Mouse (Mus musculus) left cerebral cortex, postnatal 25 days (tissue): ENCODE measurements around the gene Cyba. TPM values are rescaled to one million over a fixed set of nuclear protein-coding genes. Genes with fewer than 3 reads are reported as not detected.

Source experiments
- DNase-seq, 2 experiments: peaks; one replicate each; pipeline ENCODE4 v3.0.0; 2022; ENCODE audit warnings: low spot score in 2 of 2, mixed read lengths in 1 of 2
- intact Hi-C: fragments of 180-260 bp; cut with DNase I; formaldehyde crosslinking; loops from one replicate; pipeline ENCODE4 v1.15.1; 2025
- total RNA-seq, 2 experiments: library from RNA; stranded (reverse); gene quantifications; 2 replicates each; pipeline ENCODE4 v1.2.3; 2021

Gene Cyba
- 1 to 10 TPM; 7.8 to 8.4 TPM for total RNA-seq

DNA sequence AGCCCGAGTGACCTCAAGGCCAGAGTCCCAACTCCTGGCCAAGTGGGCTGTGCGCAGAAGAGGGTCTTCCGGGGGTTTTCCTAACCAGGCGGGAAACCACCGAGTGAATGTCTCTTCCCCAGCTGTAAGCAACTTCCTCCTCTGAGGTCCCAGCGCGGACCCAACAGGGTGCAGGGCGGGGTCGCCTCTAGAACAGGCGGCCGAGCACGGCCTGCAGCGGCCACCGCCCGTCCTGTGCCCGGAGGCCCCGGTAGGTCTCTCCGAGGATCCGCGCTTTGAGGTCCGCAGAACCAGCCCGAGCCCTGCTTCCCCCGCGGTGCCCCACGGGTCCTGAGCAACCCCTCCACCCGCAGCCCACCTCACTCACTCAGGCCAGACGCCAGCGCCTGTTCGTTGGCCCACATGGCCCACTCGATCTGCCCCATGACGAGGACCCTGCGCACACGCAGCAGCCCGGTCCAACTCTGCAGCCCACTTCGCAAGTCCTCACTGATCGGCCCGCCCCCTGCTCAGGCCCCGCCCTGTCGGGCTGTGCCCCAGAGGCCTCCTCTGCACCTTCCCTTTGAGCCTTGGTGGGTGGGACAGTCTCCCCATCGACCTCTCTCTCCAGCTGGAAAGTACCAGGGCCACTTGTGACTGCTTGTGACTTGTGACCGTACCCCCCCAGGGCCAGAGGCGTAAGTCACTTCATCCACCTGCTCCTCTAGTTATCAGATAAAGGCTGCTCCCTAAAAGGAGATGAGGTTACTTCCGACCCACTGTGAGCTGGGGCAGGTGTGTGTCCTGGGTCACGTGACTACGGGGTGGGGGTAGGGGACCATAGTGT is at the start of gene Cyba:
Gene Cyba, minus strand, starts transcription at position 488 of the 826 bp plus-strand sequence.
- DNase-seq, result no peak
- intact Hi-C loops, result no loop called here

DNA sequence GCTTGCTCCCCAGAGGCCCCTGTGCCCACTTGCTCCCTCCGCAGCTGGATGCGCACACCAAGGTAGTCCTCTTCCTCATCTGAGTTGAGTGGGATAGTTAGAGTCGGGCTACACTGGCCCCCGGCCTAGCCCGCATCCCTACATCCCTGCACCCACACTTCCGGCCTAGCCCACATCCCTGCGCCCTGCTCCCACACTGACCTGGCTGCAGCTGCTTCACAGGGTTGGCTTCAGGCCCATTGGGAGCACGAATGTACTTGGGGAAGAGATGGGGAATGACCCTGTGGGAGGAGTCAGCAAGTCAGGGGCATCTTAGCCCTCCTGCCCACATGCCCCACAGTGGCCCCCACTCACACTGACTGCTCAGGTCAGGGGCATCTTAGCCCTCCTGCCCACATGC is 49.7 kb upstream of the Cyba start:
- intact Hi-C loops, result no loop called here
- no peak for DNase-seq

DNA sequence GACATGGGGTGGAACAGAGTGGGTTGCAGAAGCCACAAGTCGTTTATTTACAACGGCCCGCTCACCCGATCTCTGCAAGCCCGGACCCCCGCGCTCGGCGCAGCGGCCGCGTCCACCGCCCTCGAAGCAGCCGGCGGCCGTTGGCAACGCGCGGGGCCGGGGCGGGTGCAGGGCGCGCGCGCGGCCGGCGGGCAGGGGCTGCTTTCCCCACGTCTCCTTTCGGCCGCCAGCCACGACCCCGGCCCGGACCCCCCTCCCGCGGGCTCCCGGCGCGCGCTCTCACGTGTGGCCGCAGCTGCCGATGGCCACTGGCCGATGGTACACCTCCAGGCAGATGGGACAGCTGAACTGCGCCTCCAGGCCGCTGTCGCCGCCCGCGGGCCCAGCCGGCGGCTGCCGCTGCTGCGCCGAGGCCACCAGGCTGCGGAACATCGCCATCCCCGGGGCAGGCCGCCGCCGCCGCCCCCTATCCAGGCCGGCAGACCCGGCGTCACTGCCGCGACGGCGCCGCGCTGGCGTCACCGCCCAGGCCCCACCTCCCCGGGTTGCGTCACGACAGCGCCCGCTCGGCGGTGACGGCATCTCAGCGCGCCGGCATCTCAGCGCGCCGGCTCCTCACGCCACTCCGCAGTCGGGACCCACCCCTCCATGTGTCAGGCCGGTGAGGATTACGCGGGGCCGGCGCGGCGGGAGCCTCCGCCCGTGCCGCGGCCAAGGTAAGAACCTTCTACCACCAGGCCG is 43.0 kb upstream of the Cyba start, which contains the start of the genes Rnf166 and Ctu2:
Gene Rnf166, minus strand, starts transcription at position 485 of the 741 bp plus-strand sequence.
Gene Ctu2, plus strand, starts transcription at position 564 of the 741 bp plus-strand sequence.
- DNase-seq, result peak; percentile 93 to 95
- intact Hi-C loops, result loop anchor here (2.0 kb wide), 3 partner anchors 15 to 99 kb away; partner anchors contain the start of genes Mvd, Snai3 and Zc3h18

GRCm38 (mm10) chr8:122474951-122475560 is 42.3 kb upstream of the Cyba start:
- intact Hi-C loops, result loop anchor here (2.0 kb wide), 1 partner anchor 14 kb away; the partner anchor contains the start of gene Snai3
- DNase-seq, result peak in 1 of 2 experiments; percentile 40

GRCm38 (mm10) chr8:122473911-122474421 is 41.2 kb upstream of the Cyba start:
- intact Hi-C loops, result loop anchor here (2.0 kb wide), 1 partner anchor 13 kb away; the partner anchor contains the start of gene Snai3
- DNase-seq, result peak in 1 of 2 experiments; percentile 49

GRCm38 (mm10) chr8:122470691-122471090 is 38.0 kb upstream of the Cyba start:
- intact Hi-C loops, result no loop called here
- DNase-seq, result no peak

GRCm38 (mm10) chr8:122469965-122470364 is 37.2 kb upstream of the Cyba start:
- intact Hi-C loops, result no loop called here
- no peak for DNase-seq

GRCm38 (mm10) chr8:122469407-122469806 is 36.7 kb upstream of the Cyba start:
- DNase-seq, result no peak
- intact Hi-C loops, result no loop called here

- intact Hi-C loops, result no loop called here
- DNase-seq, result no peak
Measured at GRCm38 (mm10) chr8:122467816-122468215, 35.1 kb upstream of the Cyba start.

- intact Hi-C loops, result no loop called here
Measured at GRCm38 (mm10) chr8:122464985-122465384, 32.3 kb upstream of the Cyba start.

DNA sequence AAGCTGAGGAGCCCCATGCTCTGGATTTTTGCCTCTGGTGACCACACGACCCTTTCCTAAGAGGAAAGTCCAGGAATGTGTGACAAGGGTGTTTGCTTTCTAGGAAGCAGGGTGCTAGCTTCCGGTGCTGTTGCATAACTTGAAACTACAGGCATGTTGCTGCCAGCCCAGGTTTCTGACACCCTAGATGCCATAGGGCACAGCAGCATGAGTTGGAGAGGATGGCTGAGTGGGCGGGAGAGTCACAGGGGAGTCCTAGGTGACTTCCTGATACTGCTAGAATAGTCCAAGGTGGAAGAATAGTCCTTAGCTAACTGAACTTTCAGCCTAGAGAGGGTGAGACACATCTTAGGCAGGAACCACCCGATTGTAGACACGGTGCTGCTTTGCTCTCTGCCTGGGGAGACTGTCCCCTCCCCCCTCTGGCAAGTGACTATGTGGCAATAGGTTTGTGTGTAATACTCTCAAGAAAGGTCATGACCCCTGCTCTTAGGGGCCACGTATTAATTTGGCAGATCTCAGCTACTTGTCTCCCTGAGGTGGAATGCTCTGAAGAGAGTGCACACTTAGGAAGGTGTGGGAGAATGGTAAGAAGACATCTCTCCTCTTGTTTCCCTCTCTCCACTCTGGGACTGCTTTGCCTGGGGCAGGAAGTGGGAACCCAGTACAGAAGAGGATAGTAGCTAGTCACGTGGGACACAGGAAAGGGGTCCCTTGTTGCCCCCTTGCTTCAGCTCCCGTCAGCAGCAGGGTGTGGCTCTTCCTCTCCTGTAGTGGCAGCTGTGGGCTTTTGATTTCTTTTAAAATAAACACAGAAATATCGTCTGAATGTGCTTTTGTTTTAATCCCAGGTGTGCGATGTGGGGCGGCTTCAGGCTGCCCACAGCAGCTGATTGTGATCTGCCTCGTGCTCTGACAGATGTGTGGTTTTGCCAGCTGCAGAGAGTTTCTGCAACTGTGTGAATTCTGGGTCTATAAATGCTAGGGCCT is 31.2 kb upstream of the Cyba start:
- intact Hi-C loops, result no loop called here
- no peak for DNase-seq

More at GRCm38 (mm10) chr8:122464985-122465384, 32.3 kb upstream of the Cyba start:
- no peak for DNase-seq

GRCm38 (mm10) chr8:122462510-122462909 is 29.8 kb upstream of the Cyba start:
- DNase-seq, result no peak
- intact Hi-C loops, result no loop called here

GRCm38 (mm10) chr8:122461473-122462148 is 28.9 kb upstream of the Cyba start:
- peak; percentile 67 to 97 for DNase-seq
- intact Hi-C loops, result loop anchor here (2.0 kb wide), 1 partner anchor 13 kb away; no protein-coding TSS in a partner anchor

DNA sequence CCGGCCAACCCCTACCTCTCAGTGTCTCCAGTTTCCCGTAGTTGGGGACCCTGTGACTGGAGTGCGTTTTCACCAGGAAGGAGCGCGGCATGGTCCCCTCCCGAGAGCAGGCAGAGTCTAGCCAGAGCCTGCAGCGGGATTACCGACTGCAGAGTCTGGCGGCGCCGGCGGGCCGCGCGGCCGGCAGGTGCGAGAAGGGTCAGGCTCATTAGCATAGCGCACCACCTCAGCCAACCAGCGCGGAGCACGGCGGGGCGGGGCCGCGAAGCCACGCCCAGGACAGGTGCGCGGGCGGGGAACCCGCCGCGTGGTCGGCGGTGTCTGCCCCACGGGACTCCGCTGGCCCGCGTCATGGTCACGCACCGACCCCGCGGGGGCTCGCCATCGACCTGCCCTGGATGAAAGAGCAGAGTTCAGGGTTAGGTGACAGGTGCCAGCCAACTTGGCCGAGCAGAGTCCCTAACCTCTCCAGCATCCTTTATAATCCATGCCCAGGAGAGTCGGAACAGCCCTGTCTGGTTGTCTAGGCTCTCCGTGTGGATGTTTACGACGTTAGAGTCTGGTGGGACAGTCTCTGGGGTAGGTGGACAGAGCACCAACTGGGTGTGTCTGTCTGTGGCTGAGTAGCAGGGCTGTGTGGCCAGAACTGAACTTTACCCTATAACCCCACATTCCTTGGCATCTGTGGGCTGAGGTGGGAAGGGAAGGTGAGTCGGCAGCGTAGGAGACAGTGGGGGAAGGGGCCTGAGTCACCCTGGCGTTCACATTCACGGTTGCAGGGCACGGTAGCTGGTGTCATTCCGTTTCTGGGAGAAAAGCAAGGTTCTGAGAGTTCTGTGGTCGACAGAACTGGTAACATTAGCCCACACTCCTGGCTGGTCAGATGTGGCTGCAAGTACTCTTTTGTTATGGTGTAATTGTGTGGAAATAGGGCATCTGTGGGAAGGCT is 28.1 kb upstream of the Cyba start, which contains the start of gene Snai3:
Gene Snai3, minus strand, starts transcription at position 210 of the 949 bp plus-strand sequence.
- no peak for DNase-seq
- intact Hi-C loops, result loop anchor here (2.0 kb wide), 1 partner anchor 14 kb away; no protein-coding TSS in a partner anchor

GRCm38 (mm10) chr8:122459990-122460389 is 27.3 kb upstream of the Cyba start:
- intact Hi-C loops, result loop anchor here (2.0 kb wide), 1 partner anchor 15 kb away; no protein-coding TSS in a partner anchor

DNA sequence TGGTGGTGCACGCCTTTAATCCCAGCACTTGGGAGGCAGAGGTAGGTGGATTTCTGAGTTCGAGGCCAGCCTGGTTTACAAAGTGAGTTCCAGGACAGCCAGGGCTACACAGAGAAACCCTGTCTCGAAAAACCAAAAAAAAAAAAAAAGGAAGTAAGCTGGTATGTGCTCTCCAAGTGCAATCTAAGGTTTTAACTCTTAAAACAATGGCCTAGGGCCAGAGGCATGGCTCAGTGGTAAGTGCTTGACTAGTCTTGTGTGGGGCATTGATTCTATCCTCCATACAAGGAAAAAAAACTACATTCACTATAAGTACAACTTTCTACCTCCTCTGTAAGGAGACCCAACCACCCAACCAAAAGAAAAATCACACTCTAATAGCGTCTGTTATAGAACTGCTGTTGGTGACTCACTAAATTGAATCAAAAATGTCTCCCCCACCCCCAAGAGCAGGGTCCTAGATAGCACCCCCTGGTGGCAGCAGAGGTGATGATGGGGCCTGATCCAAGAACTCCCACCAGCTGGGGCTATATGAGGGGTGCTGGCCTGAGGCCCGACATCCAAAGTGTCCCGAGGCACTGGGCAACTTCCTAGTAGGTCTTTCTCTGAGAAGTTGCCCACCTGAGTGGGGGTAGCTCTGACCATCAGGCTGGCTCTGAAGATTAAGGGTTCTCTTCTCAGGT is 26.6 kb upstream of the Cyba start:
- DNase-seq, result no peak
- intact Hi-C loops, result no loop called here

More at GRCm38 (mm10) chr8:122459990-122460389, 27.3 kb upstream of the Cyba start:
- no peak for DNase-seq
